Mouse (Mus musculus) mammary gland, adult 2 months (tissue): ENCODE data around the gene Map1s. TPM values are rescaled to one million over a fixed set of nuclear protein-coding genes. Genes with fewer than 3 reads are reported as not detected.

Experiments used
- polyA plus RNA-seq: library from polyadenylated mRNA; depleted of rRNA; stranded (reverse); fragments of >200 nt; gene quantifications from 2 replicates; pipeline ENCODE4 v1.2.3, GENCODE M21; 2012; ENCODE audit warnings: low replicate concordance; rRNA removed

Map1s gene
- polyA plus RNA-seq, result 52.8 and 110 TPM in 2 replicates

DNA sequence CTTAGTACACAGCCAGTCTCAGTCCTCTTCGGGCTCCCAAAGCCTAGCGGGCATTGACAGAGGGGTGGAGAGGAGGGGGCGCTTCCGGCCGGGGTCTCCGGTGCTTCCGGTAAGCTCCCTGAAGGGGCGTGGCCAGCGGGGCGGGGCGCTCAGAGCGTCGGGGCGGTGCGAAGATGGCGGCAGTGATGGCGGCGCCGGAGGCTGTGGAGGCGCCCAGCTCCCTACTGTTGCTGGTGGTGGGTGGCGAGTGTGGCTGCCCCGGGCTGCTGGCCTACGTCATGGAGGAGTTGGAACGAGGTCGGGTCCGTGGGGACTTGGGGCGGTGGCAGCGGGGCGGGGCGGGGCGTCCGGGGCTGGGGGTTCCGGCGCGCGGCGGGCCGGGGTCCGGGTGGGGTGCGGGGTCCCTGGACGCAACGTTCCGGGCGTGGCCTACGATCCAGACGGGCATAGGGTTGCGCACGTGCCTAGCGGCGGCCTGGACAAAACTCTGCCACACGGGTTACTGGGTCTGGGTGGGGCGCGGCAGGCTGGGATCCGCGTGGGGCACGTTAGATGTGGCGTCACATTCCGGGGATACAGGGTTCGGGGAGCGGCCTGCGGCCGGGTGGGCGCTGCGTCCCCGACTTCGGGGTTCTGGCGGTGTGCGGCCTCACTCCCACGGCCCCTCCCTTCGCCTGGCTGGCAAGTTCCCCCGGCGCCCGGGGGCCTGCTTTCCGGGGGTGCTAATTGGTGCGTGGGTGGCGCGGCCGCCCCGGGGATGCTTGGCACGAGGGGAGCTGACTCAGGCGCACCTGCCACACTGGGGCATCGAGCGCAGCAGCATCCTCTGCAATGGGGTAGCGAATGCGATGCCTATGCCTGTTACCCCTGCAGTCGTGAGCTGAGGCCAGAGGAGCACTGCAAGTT lies at the start of gene Map1s:
TSS of gene Map1s (plus strand) at position 102 of the 906 bp plus-strand sequence.

DNA sequence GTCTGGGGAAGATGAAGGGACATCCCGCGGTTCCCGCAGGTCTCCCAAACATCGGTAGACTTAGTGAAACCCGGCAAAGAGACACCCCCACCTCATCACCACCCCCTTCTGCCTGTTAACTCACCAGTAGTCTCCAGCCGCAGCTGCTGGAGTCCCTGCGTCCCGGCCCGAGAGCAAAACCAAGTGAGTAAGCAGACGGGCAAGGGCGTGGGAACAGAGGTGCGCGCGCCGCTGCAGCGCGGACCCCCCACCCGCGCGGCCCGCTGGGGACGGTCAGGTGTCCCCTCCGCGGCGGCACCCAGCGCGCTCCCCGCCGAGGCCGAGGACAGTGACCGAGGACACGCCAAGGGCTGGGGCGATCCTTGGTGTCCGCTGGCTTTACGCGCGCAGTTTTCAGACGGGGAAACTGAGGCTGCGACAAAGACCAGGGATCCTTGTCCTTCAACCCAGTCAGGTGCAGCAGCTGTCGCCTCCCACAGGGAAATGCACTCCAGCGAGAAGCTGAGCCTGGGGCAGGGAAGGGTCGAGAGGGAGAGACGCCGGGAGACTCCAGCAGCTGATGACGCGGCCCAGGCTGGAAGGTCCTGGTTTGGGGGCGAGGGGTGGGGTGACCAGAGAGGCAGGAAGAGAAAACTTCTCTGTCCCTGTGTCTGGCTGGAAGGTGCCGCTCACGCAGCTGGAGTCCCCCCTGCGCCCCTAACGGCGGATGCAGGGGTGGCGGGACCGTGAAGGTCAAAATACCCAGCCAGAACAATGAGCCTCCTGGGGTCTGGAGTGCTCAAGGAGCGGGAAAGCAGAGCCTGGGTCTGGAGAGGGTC lies 42.7 kb upstream of the Map1s start, which contains the start of gene Kcnn1:
TSS of gene Kcnn1 (minus strand) at position 435 of the 818 bp plus-strand sequence.

DNA sequence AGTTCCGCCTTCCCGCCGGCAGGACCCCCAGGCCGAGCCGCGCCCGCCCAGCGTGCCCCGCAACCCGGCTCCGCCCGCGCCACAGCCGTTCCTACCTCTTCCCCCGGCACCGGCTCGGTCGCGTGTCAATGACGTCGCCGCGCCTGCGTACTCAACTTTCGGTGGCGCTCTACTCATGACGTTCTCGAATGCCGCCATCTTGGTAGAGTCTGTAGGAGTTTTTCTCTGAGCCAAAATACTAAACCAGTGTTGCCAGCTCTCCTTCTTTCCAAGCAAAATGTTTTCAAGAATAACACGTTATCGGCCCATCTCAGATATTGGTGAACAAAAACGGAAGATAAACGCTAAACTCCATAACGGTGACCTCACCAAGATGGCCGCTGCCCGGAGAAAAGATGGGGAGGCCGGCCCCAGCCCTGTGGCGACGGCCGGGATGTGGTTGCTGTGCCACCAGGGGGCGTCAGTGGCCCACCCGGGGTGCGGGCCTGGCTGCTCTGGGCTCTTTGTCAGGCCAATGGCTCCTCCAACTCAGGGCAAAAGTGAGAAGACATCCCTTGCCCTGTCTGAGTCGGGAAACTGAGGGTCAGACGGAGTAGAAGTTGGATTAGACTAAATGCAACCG lies 32.3 kb upstream of the Map1s start, which contains the start of gene Ccdc124:
TSS of gene Ccdc124 (minus strand) at position 572 of the 622 bp plus-strand sequence.

DNA sequence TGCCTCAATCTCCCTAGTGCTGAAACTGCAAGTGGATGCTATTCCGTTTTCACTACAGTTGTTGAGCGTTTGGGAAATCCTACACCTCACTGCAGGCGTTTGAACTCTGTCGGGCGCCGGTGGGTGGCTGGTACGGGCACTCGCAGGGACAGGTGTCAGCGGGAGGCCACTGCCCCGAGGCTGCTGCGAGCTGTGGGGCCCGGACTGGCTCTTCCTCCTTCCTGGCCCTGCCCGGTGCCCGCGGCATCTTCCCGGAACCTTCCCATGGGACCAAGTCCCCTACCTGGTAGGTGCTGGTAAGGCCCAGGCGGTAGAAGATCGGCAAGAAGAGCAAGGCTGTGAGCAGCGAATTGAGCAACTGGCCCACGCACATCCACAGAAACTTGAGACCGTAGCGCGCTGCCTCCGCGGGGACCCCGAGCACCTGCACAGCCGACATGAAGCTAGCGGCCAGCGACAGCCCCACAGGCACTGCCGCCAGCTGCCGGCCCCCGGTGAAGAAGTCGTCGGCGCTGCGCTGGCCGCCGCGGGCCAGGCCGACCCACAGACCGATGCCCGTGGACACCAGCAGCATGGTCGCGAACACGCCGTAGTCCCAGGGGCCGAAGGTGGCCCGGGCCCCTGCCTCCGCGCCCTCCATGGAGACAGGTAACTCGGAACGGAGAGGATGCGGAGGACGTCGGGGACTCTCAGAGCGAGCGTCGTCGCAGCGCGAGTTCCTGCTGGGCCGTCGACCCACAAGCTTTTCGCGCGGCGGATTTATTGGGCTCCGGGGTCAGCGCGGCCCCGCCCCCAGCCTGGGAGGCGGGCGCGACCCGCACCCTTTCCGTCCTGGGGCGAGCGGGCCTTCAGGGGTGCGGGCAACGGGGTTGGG lies 13.5 kb upstream of the Map1s start, which contains the start of gene Slc5a5:
TSS of gene Slc5a5 (minus strand) at position 736 of the 874 bp plus-strand sequence.

DNA sequence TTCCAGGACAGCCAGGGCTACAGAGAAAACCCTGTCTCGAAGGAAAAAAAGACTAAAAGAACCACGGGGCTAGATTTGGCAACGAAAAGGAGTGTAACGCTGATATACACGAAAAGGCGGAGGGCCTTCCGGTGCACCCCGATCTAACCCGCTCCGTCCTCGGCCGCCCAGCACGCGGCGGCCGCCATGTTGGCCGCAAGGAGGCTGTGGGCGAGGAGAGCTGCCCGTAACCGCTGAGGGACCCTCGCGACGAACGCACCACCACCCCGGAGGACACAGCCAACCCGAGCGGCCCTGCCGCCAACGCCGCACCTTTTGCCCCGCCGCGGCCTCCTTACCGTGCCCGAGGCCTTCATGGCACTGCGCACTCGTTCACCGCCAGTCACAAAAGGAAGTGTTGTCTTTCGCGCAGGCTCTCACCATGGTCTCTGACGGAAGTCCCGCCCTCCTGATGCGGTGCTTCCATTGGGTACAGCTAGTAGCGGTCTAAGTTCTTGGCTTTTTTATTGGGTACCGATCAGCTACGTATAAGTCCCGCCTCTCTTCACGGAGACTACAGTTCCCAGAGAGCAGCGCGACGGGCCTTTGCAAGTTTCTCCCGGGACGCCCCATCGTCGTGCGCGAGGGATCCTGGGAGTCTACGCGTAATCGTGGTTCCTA lies 8.6 kb upstream of the Map1s start, which contains the start of gene Rpl18a:
TSS of gene Rpl18a (minus strand) at position 392 of the 660 bp plus-strand sequence.

Other genes with a start within 250 kb of the Map1s start
- 36.5 and 50.6 TPM in 2 replicates for gene Pgpep1, start 245.5 kb upstream of the Map1s start, polyA plus RNA-seq
- 62.1 and 102 TPM in 2 replicates for gene Lsm4, start 232.7 kb upstream of the Map1s start, polyA plus RNA-seq
- 185 and 938 TPM in 2 replicates for gene Jund, start 207.0 kb upstream of the Map1s start, polyA plus RNA-seq
- gene Iqcn, start 202.5 kb upstream of the Map1s start, polyA plus RNA-seq, result 0.03 and 0.04 TPM in 2 replicates
- 0.20 and 0.50 TPM in 2 replicates for gene Gm3336, start 187.4 kb upstream of the Map1s start, polyA plus RNA-seq
- gene Pde4c, start 182.2 kb upstream of the Map1s start, polyA plus RNA-seq, result 5.5 and 6.5 TPM in 2 replicates
- 32.7 and 43.5 TPM in 2 replicates for gene Rab3a, start 151.3 kb upstream of the Map1s start, polyA plus RNA-seq
- 69.3 and 175 TPM in 2 replicates for gene Mpv17l2, start 145.0 kb upstream of the Map1s start, polyA plus RNA-seq
- gene Pik3r2, start 129.2 kb upstream of the Map1s start, polyA plus RNA-seq, result 149 and 256 TPM in 2 replicates
- gene Mast3, start 100.9 kb upstream of the Map1s start, polyA plus RNA-seq, result 90.3 and 270 TPM in 2 replicates
- 2.4 and 4.3 TPM in 2 replicates for gene Il12rb1, start 97.5 kb upstream of the Map1s start, polyA plus RNA-seq
- 47.5 and 97.3 TPM in 2 replicates for gene Arrdc2, start 66.2 kb upstream of the Map1s start, polyA plus RNA-seq
- gene Kcnn1, start 42.7 kb upstream of the Map1s start, polyA plus RNA-seq, result 12.7 and 19.0 TPM in 2 replicates
- 38.1 and 57.1 TPM in 2 replicates for gene Ccdc124, start 32.0 kb upstream of the Map1s start, polyA plus RNA-seq
- gene Slc5a5, start 13.2 kb upstream of the Map1s start, polyA plus RNA-seq, result 118 and 221 TPM in 2 replicates
- 5,038 and 8,367 TPM in 2 replicates for gene Rpl18a, start 8.5 kb upstream of the Map1s start, polyA plus RNA-seq